Mouse (Mus musculus) forebrain, embryonic 16.5 days (tissue): ENCODE data around the gene Tenm3. TPM values are rescaled to one million over a fixed set of nuclear protein-coding genes. Genes with fewer than 3 reads are reported as not detected.

Source experiments
- ATAC-seq: fragments of 200-750 bp; cut with Nextera tagmentation; 2 replicates; pipeline ENCODE4 v1.8.0; 2017; ENCODE audit warnings: mild to moderate bottlenecking, moderate library complexity
- H3K27ac ChIP-seq: fragments of 300-500 bp; sonication (generic); 2 replicates; pipeline ENCODE4 v1.5.1; 2014; ENCODE audit warnings: low read length, control low read depth
- H3K27me3 ChIP-seq: fragments of 300-500 bp; sonication (generic); replicated peaks from 2 replicates; pipeline ENCODE4 v1.6.1; 2014; ENCODE audit warnings: low read length; ENCODE audit not compliant: control insufficient read depth, insufficient read depth
- H3K36me3 ChIP-seq: fragments of 300-500 bp; sonication (generic); 2 replicates; pipeline ENCODE4 v1.6.1; 2014; ENCODE audit not compliant: control insufficient read depth, insufficient read depth
- H3K4me1 ChIP-seq: fragments of 300-500 bp; sonication (generic); replicated peaks from 2 replicates; pipeline ENCODE4 v1.6.1; 2014; ENCODE audit warnings: low read length; ENCODE audit not compliant: control insufficient read depth, insufficient read depth
- H3K4me2 ChIP-seq: fragments of 300-500 bp; sonication (generic); 2 replicates; pipeline ENCODE4 v1.6.1; 2014; ENCODE audit warnings: mild to moderate bottlenecking, low read length, control low read depth
- H3K4me3 ChIP-seq: fragments of 300-500 bp; sonication (generic); replicated peaks from 2 replicates; pipeline ENCODE4 v1.5.1; 2014; ENCODE audit warnings: mild to moderate bottlenecking, low read length, control low read depth
- H3K9ac ChIP-seq: fragments of 300-500 bp; sonication (generic); replicated peaks from 2 replicates; pipeline ENCODE4 v1.6.1; 2014; ENCODE audit warnings: low read depth, low read length, control low read depth
- H3K9me3 ChIP-seq: fragments of 300-500 bp; sonication (generic); 2 replicates; pipeline ENCODE4 v1.6.1; 2016; ENCODE audit warnings: low read length; ENCODE audit not compliant: control insufficient read depth
- WGBS: fragments of 180-500 bp; shearing (Covaris S2); extraction: QIAGEN DNeasy Blood & Tissue Kit; methylation state at CpG from one replicate; pipeline ENCODE4 v1.1.7; 2014; 5-methylcytosine and 5-hydroxymethylcytosine counted together
- polyA plus RNA-seq: library from polyadenylated mRNA; unstranded; fragments of >200 nt; fragmentation: Nextera tagmentation; extraction: Ambion mirVana; gene quantifications from 2 replicates; pipeline ENCODE4 v1.2.1, GENCODE M21; 2015

The Tenm3 gene
- polyA plus RNA-seq, 1 experiment from 2014 or later = 24.8 TPM

- no peaks in the 10 kb centered on the region for H3K4me1 ChIP-seq
- 81% methylated on average over 10 of the region's 10 CpGs for WGBS
- no peak overlapping the region for H3K27ac ChIP-seq
- no peak overlapping the region for H3K9ac ChIP-seq
- ATAC-seq = no peak
- no peak overlapping the region for H3K4me2 ChIP-seq
- no peak overlapping the region for H3K4me3 ChIP-seq
- H3K27me3 ChIP-seq = no peaks in the 10 kb centered on the region
- H3K9me3 ChIP-seq = no peaks in the 10 kb centered on the region
- H3K36me3 ChIP-seq = no peaks in the 10 kb centered on the region
These were observed 239.4 kb downstream of the Tenm3 start for GRCm38 (mm10) chr8:48604190-48604897.

- ATAC-seq = no peak
- Histone ChIP-seq H3K9ac (no peak overlapping the region), H3K27ac (no peak overlapping the region), H3K4me2 (no peak overlapping the region), H3K4me1 (no peaks in the 10 kb centered on the region), H3K4me3 (no peak overlapping the region), H3K36me3 (no peaks in the 10 kb centered on the region), H3K9me3 (no peaks in the 10 kb centered on the region), H3K27me3 (no peaks in the 10 kb centered on the region)
- 93% methylated on average over 15 of the region's 15 CpGs for WGBS
These were observed 240.4 kb downstream of the Tenm3 start for GRCm38 (mm10) chr8:48603165-48603840.

GRCm38 (mm10) chr8:48601621-48602020 lies 242.1 kb downstream of the Tenm3 start:
- H3K27ac ChIP-seq = no peak overlapping the region
- no peaks in the 10 kb centered on the region for H3K36me3 ChIP-seq
- H3K9ac ChIP-seq = no peak overlapping the region
- H3K4me1 ChIP-seq = no peaks in the 10 kb centered on the region
- ATAC-seq = no peak
- H3K9me3 ChIP-seq = no peaks in the 10 kb centered on the region
- WGBS = 91% methylated on average over 4 of the region's 4 CpGs
- no peaks in the 10 kb centered on the region for H3K27me3 ChIP-seq
- no peak overlapping the region for H3K4me3 ChIP-seq
- no peak overlapping the region for H3K4me2 ChIP-seq

GRCm38 (mm10) chr8:48599028-48599427 lies 244.7 kb downstream of the Tenm3 start:
- no peaks in the 10 kb centered on the region for H3K27me3 ChIP-seq
- 87% methylated on average over 4 of the region's 4 CpGs for WGBS
- no peak overlapping the region for H3K4me2 ChIP-seq
- no peaks in the 10 kb centered on the region for H3K36me3 ChIP-seq
- no peaks in the 10 kb centered on the region; the same call in 1 of the 2 replicates for H3K4me1 ChIP-seq
- H3K4me3 ChIP-seq = no peak overlapping the region
- no peak overlapping the region for H3K9ac ChIP-seq
- no peaks in the 10 kb centered on the region for H3K9me3 ChIP-seq
- ATAC-seq = no peak
- H3K27ac ChIP-seq = no peak overlapping the region

- Histone ChIP-seq H3K27me3 (no peaks in the 10 kb centered on the region), H3K4me1 (no peaks in the 10 kb centered on the region; the same call in 1 of the 2 replicates), H3K4me3 (no peak overlapping the region), H3K4me2 (no peak overlapping the region), H3K27ac (no peak overlapping the region), H3K36me3 (no peaks in the 10 kb centered on the region), H3K9me3 (no peaks in the 10 kb centered on the region), H3K9ac (no peak overlapping the region)
- peak; percentile 59 for ATAC-seq
- WGBS = 62% methylated on average over 14 of the region's 14 CpGs
These were observed 247.4 kb downstream of the Tenm3 start for GRCm38 (mm10) chr8:48596332-48596731.

- H3K27me3 ChIP-seq = no peaks in the 10 kb centered on the region
- no peak overlapping the region for H3K4me3 ChIP-seq
- WGBS = 47% methylated on average over 5 of the region's 5 CpGs
- no peak for ATAC-seq
- H3K27ac ChIP-seq = no peak overlapping the region
- no peaks in the 10 kb centered on the region; the same call in 1 of the 2 replicates for H3K4me1 ChIP-seq
- H3K36me3 ChIP-seq = no peaks in the 10 kb centered on the region
- no peaks in the 10 kb centered on the region for H3K9me3 ChIP-seq
- no peak overlapping the region for H3K9ac ChIP-seq
- H3K4me2 ChIP-seq = no peak overlapping the region
These were observed 251.9 kb downstream of the Tenm3 start for GRCm38 (mm10) chr8:48591818-48592217.

- H3K4me3 ChIP-seq = no peak overlapping the region
- WGBS = 21% methylated on average over 6 of the region's 6 CpGs
- no peak overlapping the region for H3K27ac ChIP-seq
- no peaks in the 10 kb centered on the region for H3K36me3 ChIP-seq
- no peaks in the 10 kb centered on the region for H3K9me3 ChIP-seq
- H3K4me2 ChIP-seq = no peak overlapping the region
- no peaks in the 10 kb centered on the region for H3K27me3 ChIP-seq
- no peak for ATAC-seq
- H3K4me1 ChIP-seq = no peaks in the 10 kb centered on the region
- no peak overlapping the region for H3K9ac ChIP-seq
These were observed 264.0 kb downstream of the Tenm3 start for GRCm38 (mm10) chr8:48579732-48580131.

- Histone ChIP-seq H3K27me3 (no peaks in the 10 kb centered on the region), H3K4me2 (no peak overlapping the region), H3K27ac (no peak overlapping the region), H3K9me3 (no peaks in the 10 kb centered on the region), H3K4me1 (no peaks in the 10 kb centered on the region), H3K36me3 (no peaks in the 10 kb centered on the region), H3K4me3 (no peak overlapping the region), H3K9ac (no peak overlapping the region)
- no peak for ATAC-seq
- WGBS = 18% methylated on average over 8 of the region's 8 CpGs
These were observed 264.6 kb downstream of the Tenm3 start for GRCm38 (mm10) chr8:48579144-48579543.

- ATAC-seq = peak; percentile 50; the same call in 1 of the 2 replicates
- Histone ChIP-seq H3K36me3 (no peaks in the 10 kb centered on the region), H3K4me1 (peaks cover 11% of the 10 kb centered on the region), H3K4me2 (no peak overlapping the region), H3K4me3 (no peak overlapping the region), H3K27ac (no peak overlapping the region), H3K9me3 (no peaks in the 10 kb centered on the region), H3K27me3 (no peaks in the 10 kb centered on the region), H3K9ac (no peak overlapping the region)
- WGBS = 55% methylated on average over 1 of the region's 1 CpGs
These were observed 270.8 kb downstream of the Tenm3 start for GRCm38 (mm10) chr8:48572941-48573340.
